Mouse (Mus musculus) embryonic facial prominence, embryonic 10.5 days (tissue): Measurements from ENCODE around the gene Dpm1. TPM values are rescaled to one million over a fixed set of nuclear protein-coding genes. Genes with fewer than 3 reads are reported as not detected.

ENCODE experiments used
- DNase-seq: peaks from one replicate; pipeline ENCODE4 v3.0.0-alpha.2; 2017; ENCODE audit warnings: low spot score
- H3K27ac ChIP-seq: fragments of 300-500 bp; sonication (generic); replicated peaks from 2 replicates; pipeline ENCODE4 v1.5.1; 2016; ENCODE audit warnings: mild to moderate bottlenecking
- H3K27me3 ChIP-seq: fragments of 300-500 bp; sonication (generic); replicated peaks from 2 replicates; pipeline ENCODE4 v1.6.1; 2016; ENCODE audit warnings: low read depth, mild to moderate bottlenecking; ENCODE audit not compliant: poor library complexity, severe bottlenecking
- H3K36me3 ChIP-seq: fragments of 300-500 bp; sonication (generic); replicated peaks from 2 replicates; pipeline ENCODE4 v1.6.1; 2016; ENCODE audit warnings: mild to moderate bottlenecking, moderate library complexity
- H3K4me1 ChIP-seq: fragments of 300-500 bp; sonication (generic); 2 replicates; pipeline ENCODE4 v1.6.1; 2016
- H3K4me3 ChIP-seq: fragments of 300-500 bp; sonication (generic); 2 replicates; pipeline ENCODE4 v1.5.1; 2016; ENCODE audit warnings: mild to moderate bottlenecking, moderate library complexity
- H3K9me3 ChIP-seq: fragments of 300-500 bp; sonication (generic); 2 replicates; pipeline ENCODE4 v1.6.1; 2016; ENCODE audit warnings: mild to moderate bottlenecking
- WGBS: fragments of 180-500 bp; shearing (Covaris S2); methylation state at CpG from one replicate; pipeline ENCODE4 v1.1.7; 2016; 5-methylcytosine and 5-hydroxymethylcytosine counted together
- polyA plus RNA-seq: library from polyadenylated mRNA; unstranded; fragments of >200 nt; fragmentation: Nextera tagmentation; extraction: Ambion mirVana; gene quantifications from 2 replicates; pipeline ENCODE4 v1.2.1, GENCODE M21; 2016

Dpm1 gene
- 71.5 and 72.5 TPM in 2 replicates for polyA plus RNA-seq

DNA sequence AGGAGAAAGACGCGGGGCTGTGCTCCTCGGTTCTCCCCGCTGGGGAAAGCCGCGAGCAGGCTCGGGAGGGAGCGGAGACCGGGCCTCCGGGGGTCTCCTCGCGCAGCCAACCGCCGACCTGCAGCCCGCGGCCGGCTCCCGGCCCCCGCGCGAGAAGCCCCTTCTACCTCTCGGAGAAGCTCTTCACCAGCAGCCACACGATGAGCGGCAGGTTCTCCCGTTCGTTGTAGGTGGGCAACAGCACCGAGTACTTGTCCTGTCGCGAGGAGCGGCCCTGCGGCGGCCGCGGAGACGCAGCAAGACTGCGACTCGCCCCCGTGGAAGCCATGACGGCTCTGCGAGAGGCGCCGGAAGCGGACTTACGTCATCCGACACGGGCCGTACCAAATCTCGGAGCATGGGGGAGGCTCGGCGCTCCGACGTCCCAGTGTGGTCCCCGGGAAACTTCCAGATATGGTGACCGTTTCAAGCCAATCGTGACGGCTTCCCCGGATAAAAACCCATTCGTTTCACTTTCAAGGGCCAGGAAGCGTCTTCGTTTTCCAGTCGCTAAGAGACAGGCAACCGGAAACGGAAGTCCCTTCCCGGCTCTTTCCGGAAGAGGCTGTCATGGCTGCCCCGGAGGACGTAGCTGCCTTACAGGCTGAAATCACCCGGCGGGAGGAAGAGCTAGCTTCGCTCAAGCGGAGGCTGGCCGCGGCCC lies at the start of gene Dpm1, which contains the start of the genes Gm20716 and Mocs3:
Gene Dpm1 (minus strand): TSS at position 566 of the 703 bp plus-strand sequence.
Gene Gm20716 (minus strand): TSS at position 339 of the 703 bp plus-strand sequence.
Gene Mocs3 (plus strand): TSS at position 597 of the 703 bp plus-strand sequence.
- WGBS: under 1% methylated on average over 73 of the region's 73 CpGs
- peak; percentile 90 for DNase-seq
- Histone ChIP-seq H3K9me3 (no peaks in the 10 kb centered on the region), H3K27me3 (no peaks in the 10 kb centered on the region), H3K4me3 (peak within 1 kb of the TSS; percentile 98), H3K4me1 (peaks cover 31% of the 10 kb centered on the region), H3K36me3 (peaks cover 52% of the 10 kb centered on the region), H3K27ac (peak within 1 kb of the TSS; percentile 95)

DNA sequence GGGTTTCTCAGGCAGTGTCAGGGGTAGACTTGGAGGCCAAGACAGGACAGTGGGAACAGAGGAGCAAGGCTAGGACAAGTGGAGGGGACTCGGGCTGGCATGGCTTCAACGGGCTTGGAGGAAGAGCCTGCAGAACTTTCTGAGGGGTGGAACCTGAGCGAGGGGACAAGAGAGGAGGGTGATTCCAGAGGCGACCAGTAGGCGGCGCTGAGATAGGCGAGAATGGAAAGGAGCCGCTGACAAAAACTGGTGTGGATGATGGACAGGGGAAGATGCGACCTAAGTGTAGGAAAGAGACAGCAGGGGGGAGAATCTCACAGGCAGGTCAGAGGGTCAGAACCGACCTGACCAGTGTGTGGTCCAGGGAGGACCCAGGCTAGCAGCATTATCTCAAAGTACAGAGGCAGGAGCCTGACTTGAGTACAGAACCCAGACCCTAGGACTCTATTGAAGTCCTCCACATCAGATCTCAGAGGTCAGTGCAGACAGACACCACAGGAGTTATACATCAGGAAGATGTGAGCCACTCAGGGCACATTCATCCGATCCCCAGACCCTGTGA lies 44.1 kb upstream of the Dpm1 start:
- 10% methylated on average over 11 of the region's 11 CpGs for WGBS
- Histone ChIP-seq H3K27me3 (peaks cover 75% of the 10 kb centered on the region), H3K9me3 (no peaks in the 10 kb centered on the region), H3K4me1 (peaks cover 14% of the 10 kb centered on the region), H3K4me3 (no peak overlapping the region), H3K36me3 (no peaks in the 10 kb centered on the region), H3K27ac (no peak overlapping the region)
- DNase-seq: peak; percentile 77

DNA sequence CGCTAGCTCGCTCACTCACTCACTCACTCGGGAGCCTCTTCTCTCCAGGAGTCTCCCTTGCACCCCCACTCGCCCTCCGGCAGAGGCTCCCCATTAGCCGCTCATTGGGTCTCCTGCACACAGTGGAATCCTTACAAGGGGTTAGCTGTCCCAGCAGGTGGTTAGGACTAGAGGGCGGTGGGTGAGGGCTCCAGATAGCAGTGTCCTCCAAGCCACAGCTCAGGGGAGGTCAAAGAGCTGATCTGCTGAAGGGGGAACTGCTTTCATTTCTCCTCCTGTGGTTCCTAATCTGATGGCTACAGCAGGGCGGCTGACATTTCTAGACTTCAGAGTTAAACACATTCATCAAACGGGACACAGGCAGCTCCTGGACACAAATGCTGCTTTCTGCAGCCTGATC lies 43.0 kb upstream of the Dpm1 start:
- DNase-seq: no peak
- peaks cover 72% of the 10 kb centered on the region for H3K27me3 ChIP-seq
- 44% methylated on average over 9 of the region's 9 CpGs for WGBS

DNA sequence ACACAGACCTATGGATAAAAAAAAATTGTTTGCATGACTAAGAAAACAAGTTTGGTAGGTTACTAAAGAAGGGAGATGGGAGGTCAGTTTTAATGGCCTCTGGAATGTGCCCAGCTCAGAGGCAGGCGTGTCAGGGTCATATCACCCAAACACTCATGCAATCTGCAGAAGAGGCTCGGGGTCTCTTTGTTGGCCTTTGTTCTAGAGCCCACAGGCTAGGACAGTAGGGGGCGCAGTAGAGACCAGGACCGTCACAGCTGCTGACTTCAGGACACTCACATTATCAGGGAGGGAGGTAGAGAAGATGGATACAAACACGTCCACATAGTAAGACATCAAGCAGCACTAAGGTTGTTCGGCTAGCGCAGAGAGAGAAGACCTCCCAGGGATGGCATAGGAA lies 37.6 kb upstream of the Dpm1 start:
- H3K27me3 ChIP-seq: peaks cover 35% of the 10 kb centered on the region
- WGBS: 38% methylated on average over 7 of the region's 7 CpGs
- H3K9me3 ChIP-seq: no peaks in the 10 kb centered on the region
- 0 out of 2 replicates have a peak, but pooled peaks cover 5% of the 10 kb centered on the region for H3K4me1 ChIP-seq
- H3K4me3 ChIP-seq: peak overlapping the region; percentile 33
- H3K27ac ChIP-seq: no peak overlapping the region
- no peaks in the 10 kb centered on the region for H3K36me3 ChIP-seq
- peak; percentile 70 for DNase-seq

More for the DNA sequence above, 43.0 kb upstream of the Dpm1 start:
- Histone ChIP-seq H3K4me3 (no peak overlapping the region), H3K4me1 (peaks cover 15% of the 10 kb centered on the region), H3K27ac (no peak overlapping the region), H3K36me3 (no peaks in the 10 kb centered on the region), H3K9me3 (no peaks in the 10 kb centered on the region)

DNA sequence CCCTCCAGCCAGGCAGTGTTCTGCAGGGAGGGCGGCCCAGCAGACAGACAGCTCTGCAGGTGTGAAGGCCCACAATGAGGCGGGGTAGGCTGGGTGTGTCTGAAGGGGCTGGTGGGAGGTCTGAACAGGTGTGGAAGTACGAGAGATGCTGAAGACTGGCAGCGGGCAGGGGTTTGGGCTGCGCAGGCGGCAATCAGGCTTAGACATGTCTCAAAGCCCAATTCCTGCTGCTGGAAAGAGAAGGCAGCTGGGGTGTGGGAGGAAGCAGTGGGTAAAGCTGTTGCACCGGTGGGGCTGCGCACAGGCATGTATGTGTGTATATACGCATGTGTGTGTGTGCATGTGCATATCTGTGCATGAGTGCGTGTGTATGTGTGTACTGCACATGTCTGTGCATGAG lies 30.5 kb upstream of the Dpm1 start:
- peaks cover 5% of the 10 kb centered on the region; the same call in 1 of the 2 replicates for H3K4me1 ChIP-seq
- no peak overlapping the region for H3K27ac ChIP-seq
- no peak for DNase-seq
- H3K27me3 ChIP-seq: peaks cover 32% of the 10 kb centered on the region
- no peaks in the 10 kb centered on the region for H3K9me3 ChIP-seq
- no peak overlapping the region for H3K4me3 ChIP-seq
- 92% methylated on average over 10 of the region's 10 CpGs for WGBS
- H3K36me3 ChIP-seq: no peaks in the 10 kb centered on the region

DNA sequence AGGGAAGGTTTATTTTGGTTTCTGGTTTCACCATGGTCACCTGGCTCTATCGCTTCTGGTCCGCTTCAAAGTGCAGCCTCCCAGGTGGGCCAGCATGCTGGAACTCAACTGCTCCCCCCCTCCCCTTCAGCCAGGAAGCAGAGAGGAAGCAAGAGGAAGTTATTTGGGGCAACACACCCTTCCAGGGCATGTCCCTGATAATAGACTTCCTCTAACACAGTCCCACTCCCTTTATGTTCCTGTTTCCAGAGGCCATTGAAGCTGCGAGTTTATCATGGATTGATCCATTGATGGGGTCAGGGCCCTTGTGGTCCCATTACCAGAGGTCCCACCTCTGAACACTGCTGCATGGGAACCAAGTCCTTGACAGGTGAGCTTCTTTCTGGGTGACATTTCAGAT lies 29.7 kb upstream of the Dpm1 start:
- Histone ChIP-seq H3K27ac (no peak overlapping the region), H3K9me3 (no peaks in the 10 kb centered on the region), H3K27me3 (peaks cover 32% of the 10 kb centered on the region), H3K4me1 (peaks cover 5% of the 10 kb centered on the region; the same call in 1 of the 2 replicates), H3K36me3 (no peaks in the 10 kb centered on the region), H3K4me3 (no peak overlapping the region)
- WGBS: 80% methylated on average over 3 of the region's 3 CpGs
- no peak for DNase-seq

DNA sequence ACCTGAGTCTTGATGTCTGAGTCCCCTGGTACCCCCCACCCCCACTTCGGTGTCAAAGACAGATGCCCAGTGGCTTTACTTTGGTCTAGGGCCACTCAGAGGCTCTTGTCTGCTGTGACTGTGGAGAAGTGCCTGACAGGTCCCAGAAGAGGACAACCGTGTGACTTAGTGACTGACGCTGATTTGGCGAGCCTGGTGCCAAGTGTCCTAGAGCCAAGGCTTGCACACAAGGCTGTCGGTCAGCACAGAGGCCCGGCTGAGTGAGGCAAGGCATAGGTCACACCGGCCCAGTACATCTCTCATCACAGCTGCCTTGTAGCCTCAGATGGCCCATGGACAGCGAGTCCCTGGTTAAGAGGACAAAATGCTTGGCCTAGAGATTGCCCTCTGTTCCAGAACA lies 28.7 kb upstream of the Dpm1 start:
- peaks cover 9% of the 10 kb centered on the region for H3K4me1 ChIP-seq
- no peaks in the 10 kb centered on the region for H3K36me3 ChIP-seq
- DNase-seq: no peak
- no peaks in the 10 kb centered on the region for H3K9me3 ChIP-seq
- 90% methylated on average over 8 of the region's 8 CpGs for WGBS
- no peak overlapping the region for H3K4me3 ChIP-seq
- no peak overlapping the region for H3K27ac ChIP-seq
- H3K27me3 ChIP-seq: peaks cover 29% of the 10 kb centered on the region

DNA sequence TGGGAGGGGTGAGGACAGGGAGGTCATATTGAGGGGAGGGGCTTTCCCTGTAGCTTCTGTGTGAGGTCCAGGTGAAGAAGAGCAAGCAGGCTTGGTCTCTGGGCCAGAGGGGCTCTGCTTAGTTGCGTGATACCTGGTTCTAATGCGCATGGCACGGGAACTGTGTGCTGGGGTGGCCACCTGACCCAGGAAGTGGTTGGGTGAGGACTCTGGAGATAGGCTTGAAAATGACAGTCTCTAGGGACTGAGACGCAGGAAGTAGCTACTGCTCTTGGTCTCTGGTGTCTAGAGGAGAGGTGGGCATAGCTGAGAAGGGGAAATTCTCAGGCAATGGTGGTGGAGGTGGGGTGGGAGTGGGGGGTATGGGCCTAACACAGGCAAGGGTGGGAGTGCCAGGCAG lies 26.8 kb upstream of the Dpm1 start:
- peaks cover 15% of the 10 kb centered on the region for H3K27me3 ChIP-seq
- H3K9me3 ChIP-seq: no peaks in the 10 kb centered on the region
- DNase-seq: no peak
- no peak overlapping the region for H3K27ac ChIP-seq
- 87% methylated on average over 4 of the region's 4 CpGs for WGBS
- H3K4me3 ChIP-seq: no peak overlapping the region
- H3K36me3 ChIP-seq: no peaks in the 10 kb centered on the region
- H3K4me1 ChIP-seq: peaks cover 16% of the 10 kb centered on the region

DNA sequence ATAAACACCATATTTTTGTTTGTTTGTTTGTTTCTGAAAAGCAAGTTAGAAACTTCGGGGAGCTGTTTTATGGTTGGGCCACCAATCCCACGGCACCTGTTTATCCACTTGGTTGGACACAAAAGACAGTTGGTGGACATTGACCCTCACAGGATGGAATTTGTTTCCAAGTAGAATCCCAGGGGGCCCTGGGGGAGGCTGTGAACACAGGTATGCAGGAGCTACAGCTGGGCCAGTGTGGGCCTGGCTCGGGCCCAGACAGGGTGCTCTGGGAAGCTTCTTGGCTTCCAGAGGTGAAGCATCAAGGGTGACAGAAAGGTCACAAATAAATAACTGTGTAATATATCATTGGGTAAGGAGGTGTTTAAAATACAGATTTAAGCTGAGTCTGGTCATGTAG lies 26.1 kb upstream of the Dpm1 start:
- Histone ChIP-seq H3K27me3 (peaks cover 8% of the 10 kb centered on the region), H3K36me3 (no peaks in the 10 kb centered on the region), H3K27ac (no peak overlapping the region), H3K9me3 (no peaks in the 10 kb centered on the region), H3K4me3 (no peak overlapping the region), H3K4me1 (peaks cover 16% of the 10 kb centered on the region)
- no peak for DNase-seq
- WGBS: 89% methylated on average over 3 of the region's 3 CpGs

DNA sequence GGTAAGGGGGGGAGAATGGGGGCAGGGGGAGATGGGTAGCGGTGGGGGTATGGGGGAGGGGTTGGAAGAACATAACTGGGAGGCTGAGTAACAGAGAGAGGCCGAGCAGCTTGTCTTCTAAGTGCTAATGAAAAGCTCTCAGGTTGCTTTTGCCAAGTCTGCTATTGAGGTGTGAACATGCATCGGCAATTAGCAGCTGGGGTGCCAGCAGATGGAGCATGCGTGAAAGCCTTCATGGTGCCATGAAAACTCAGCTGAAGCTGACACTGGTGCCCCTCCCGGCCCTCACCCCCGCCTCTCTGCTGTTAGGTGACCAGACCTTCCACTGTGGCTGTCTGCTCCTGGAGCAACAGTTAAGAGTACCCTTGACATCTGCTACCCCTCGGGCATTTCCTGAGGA lies 23.4 kb upstream of the Dpm1 start:
- Histone ChIP-seq H3K27ac (no peak overlapping the region), H3K27me3 (no peaks in the 10 kb centered on the region; the same call in 1 of the 2 replicates), H3K9me3 (no peaks in the 10 kb centered on the region), H3K36me3 (no peaks in the 10 kb centered on the region), H3K4me3 (no peak overlapping the region), H3K4me1 (peaks cover 13% of the 10 kb centered on the region)
- no peak for DNase-seq
- 72% methylated on average over 7 of the region's 7 CpGs for WGBS

DNA sequence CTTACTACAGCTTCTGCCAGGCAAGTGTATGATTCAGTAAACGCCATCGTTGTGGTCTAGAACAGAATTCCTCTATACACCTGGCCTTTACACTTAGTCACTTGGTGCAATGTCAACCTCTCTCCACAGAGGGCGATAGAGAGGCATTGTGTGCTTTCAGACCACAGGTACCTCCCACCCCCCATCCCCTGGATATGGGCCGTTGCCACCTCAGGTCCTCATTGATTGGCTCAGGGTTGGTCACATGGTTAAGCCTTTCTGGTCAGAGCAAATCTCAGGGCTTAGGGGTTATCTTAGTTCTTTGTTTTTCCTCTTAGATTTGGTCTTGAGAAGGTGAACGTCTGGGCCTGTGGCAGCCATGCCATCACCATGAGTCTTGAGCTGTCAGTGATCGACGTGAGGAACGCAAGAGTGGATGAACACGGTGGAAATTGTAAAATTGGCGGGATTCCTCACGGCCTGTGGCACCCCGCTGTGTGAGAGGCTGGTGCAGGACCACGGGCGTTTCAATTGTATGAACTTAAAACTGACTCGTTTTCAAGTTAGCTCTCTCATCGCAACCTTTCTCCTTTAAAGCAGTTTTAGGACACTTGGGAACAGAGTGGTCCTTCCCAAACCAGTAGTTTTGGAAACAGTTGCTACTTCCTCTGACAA lies 22.4 kb upstream of the Dpm1 start:
- 14% methylated on average over 16 of the region's 16 CpGs for WGBS

DNA sequence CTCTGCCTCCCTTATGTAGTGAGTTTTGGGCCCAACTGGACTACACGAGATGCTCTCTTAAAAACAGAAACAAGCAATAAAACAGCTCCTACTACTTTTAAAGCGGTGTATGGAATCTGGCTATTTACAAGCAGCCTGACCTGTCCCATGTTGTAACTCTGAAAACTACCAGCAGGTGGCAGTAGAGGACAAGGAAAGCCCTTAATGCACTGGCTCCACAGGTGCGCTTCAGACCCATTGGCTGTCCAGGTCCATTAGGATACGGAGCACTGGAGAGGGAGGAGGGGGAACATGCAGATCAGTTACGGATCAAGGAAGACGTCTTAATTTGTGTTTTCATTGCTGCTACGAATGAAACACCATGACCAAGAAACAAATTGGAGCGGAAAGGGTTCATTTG lies 19.9 kb upstream of the Dpm1 start:
- WGBS: 15% methylated on average over 8 of the region's 8 CpGs
- Histone ChIP-seq H3K4me1 (peaks cover 16% of the 10 kb centered on the region), H3K4me3 (no peak overlapping the region), H3K27me3 (peaks cover under 1% of the 10 kb centered on the region; the same call in 1 of the 2 replicates), H3K27ac (no peak overlapping the region), H3K9me3 (no peaks in the 10 kb centered on the region), H3K36me3 (no peaks in the 10 kb centered on the region)
- peak; percentile 82 for DNase-seq

More for the DNA sequence above, 22.4 kb upstream of the Dpm1 start:
- Histone ChIP-seq H3K4me3 (peak overlapping the region; percentile 37), H3K9me3 (no peaks in the 10 kb centered on the region), H3K36me3 (no peaks in the 10 kb centered on the region), H3K27ac (peak overlapping the region; percentile 51), H3K27me3 (no peaks in the 10 kb centered on the region; the same call in 1 of the 2 replicates), H3K4me1 (peaks cover 13% of the 10 kb centered on the region)
- peak; percentile 81 for DNase-seq
